Mouse (Mus musculus): ENCODE measurements at regions not wholly inside any gene's neighbourhood (a gene's known extent, or its start where the extent isn't known, plus 50 kb on each side); places are given as distances from the start of the nearest gene placed in this dataset.

- no peak for DNase-seq (ENCODE audit: low spot score)
These were observed 88.4 kb downstream of the AI593442 start for GRCm38 (mm10) chr9:52591188-52591587.

- DNase-seq (ENCODE audit: low spot score): no peak
These were observed 105.5 kb downstream of the AI593442 start for GRCm38 (mm10) chr9:52574066-52574465.

- no peak for DNase-seq (ENCODE audit: low spot score)
These were observed 127.9 kb downstream of the AI593442 start for GRCm38 (mm10) chr9:52551577-52552281.

GRCm38 (mm10) chr9:52546071-52546470, 133.5 kb downstream of the AI593442 start:
- no peak for DNase-seq (ENCODE audit: low spot score)

GRCm38 (mm10) chr9:52539086-52539485, 140.5 kb downstream of the AI593442 start:
- no peak for DNase-seq (ENCODE audit: low spot score)

GRCm38 (mm10) chr9:52529444-52529915, 150.1 kb downstream of the AI593442 start:
- DNase-seq (ENCODE audit: low spot score): no peak

- DNase-seq (ENCODE audit: low spot score): no peak
These were observed 179.1 kb downstream of the AI593442 start for GRCm38 (mm10) chr9:52500487-52500886.

- DNase-seq (ENCODE audit: low spot score): no peak
These were observed 183.9 kb downstream of the AI593442 start for GRCm38 (mm10) chr9:52495483-52496270.

GRCm38 (mm10) chr9:52492947-52493505, 186.6 kb downstream of the AI593442 start:
- DNase-seq (ENCODE audit: low spot score): no peak

- no peak for DNase-seq (ENCODE audit: low spot score)
These were observed 205.9 kb downstream of the AI593442 start for GRCm38 (mm10) chr9:52473555-52474196.

- DNase-seq (ENCODE audit: low spot score): no peak
These were observed 206.7 kb downstream of the AI593442 start for GRCm38 (mm10) chr9:52472859-52473258.

- DNase-seq (ENCODE audit: low spot score): no peak
These were observed 221.1 kb downstream of the AI593442 start for GRCm38 (mm10) chr9:52458518-52458917.

- no peak for DNase-seq (ENCODE audit: low spot score)
These were observed 225.1 kb downstream of the AI593442 start for GRCm38 (mm10) chr9:52454445-52454844.

GRCm38 (mm10) chr9:52451792-52452191, 227.8 kb downstream of the AI593442 start:
- DNase-seq (ENCODE audit: low spot score): no peak

- no peak for DNase-seq (ENCODE audit: low spot score)
These were observed 231.3 kb downstream of the AI593442 start for GRCm38 (mm10) chr9:52448245-52448644.

- no peak for DNase-seq (ENCODE audit: low spot score)
These were observed 236.4 kb downstream of the AI593442 start for GRCm38 (mm10) chr9:52443228-52443627.

GRCm38 (mm10) chr9:52434215-52434614, 245.4 kb downstream of the AI593442 start:
- no peak for DNase-seq (ENCODE audit: low spot score)

GRCm38 (mm10) chr9:52425413-52425812, 254.2 kb downstream of the AI593442 start:
- no peak for DNase-seq (ENCODE audit: low spot score)

- DNase-seq (ENCODE audit: low spot score): no peak
These were observed 254.2 kb upstream of the Zc3h12c start for GRCm38 (mm10) chr9:52422622-52423021.

GRCm38 (mm10) chr9:52415706-52416105, 247.3 kb upstream of the Zc3h12c start:
- no peak for DNase-seq (ENCODE audit: low spot score)

- no peak for DNase-seq (ENCODE audit: low spot score)
These were observed 239.5 kb upstream of the Zc3h12c start for GRCm38 (mm10) chr9:52407841-52408240.

GRCm38 (mm10) chr9:52402496-52402895, 234.1 kb upstream of the Zc3h12c start:
- no peak for DNase-seq (ENCODE audit: low spot score)

All from testis, postnatal 10 days (tissue).